9 mouse cellular contexts compared by ENCODE assay signal in genomic region chr12:75819481-75819880, GRCm38 (mm10). TPM values are rescaled to one million over a fixed set of nuclear protein-coding genes. Genes with fewer than 3 reads are reported as not detected.
DNase-seq lines count a peak whose midpoint lies in the region; ATAC-seq lines count a peak whose summit lies in the region.
"Had no signal": no experiment of that assay in that cellular context is flagged by ENCODE, and none has a peak within 500 bp of the region (broad histone marks: within the 10 kb centered on the region; RNA-seq: fewer than 3 reads in every experiment).

No protein-coding gene starts in this region.

- peak overlapping the region; percentile 84 for H3K4me2 ChIP-seq in heart, embryonic 16.5 days (ENCODE audit: low read depth, low read length)
- peak overlapping the region; percentile 83 for H3K4me2 ChIP-seq in hindbrain, embryonic 13.5 days
- peak overlapping the region; percentile 80 for H3K4me2 ChIP-seq in midbrain, embryonic 12.5 days (replicated peaks)

- H3K4me3 ChIP-seq in heart, embryonic 16.5 days (ENCODE audit: low read length) = peak overlapping the region; percentile 79
- peak overlapping the region; percentile 74 for H3K4me3 ChIP-seq in brown adipose tissue, adult 24 weeks (ENCODE audit: insufficient read depth, low read depth, low read length)
- H3K4me3 ChIP-seq in hindbrain, embryonic 13.5 days = peak overlapping the region; percentile 93
- H3K4me3 ChIP-seq in midbrain, embryonic 12.5 days = peak overlapping the region; percentile 81

- 11% methylated on average over 11 of the region's 11 CpGs for WGBS in heart, embryonic 16.5 days
- WGBS in hindbrain, embryonic 13.5 days = 14% methylated on average over 11 of the region's 11 CpGs
- 15% methylated on average over 11 of the region's 11 CpGs for WGBS in midbrain, embryonic 12.5 days

- no peaks in the 10 kb centered on the region for H3K9me3 ChIP-seq in heart, embryonic 16.5 days (replicated peaks; ENCODE audit: control insufficient read depth, low read length)
- no peaks in the 10 kb centered on the region for H3K9me3 ChIP-seq in hindbrain, embryonic 13.5 days
- H3K9me3 ChIP-seq in midbrain, embryonic 12.5 days = no peaks in the 10 kb centered on the region

- H3K27me3 ChIP-seq in heart, embryonic 16.5 days (ENCODE audit: control insufficient read depth, insufficient read depth, low read length) = no peaks in the 10 kb centered on the region
- peaks cover 11% of the 10 kb centered on the region for H3K27me3 ChIP-seq in hindbrain, embryonic 13.5 days
- H3K27me3 ChIP-seq in midbrain, embryonic 12.5 days = peaks cover 8% of the 10 kb centered on the region

- no peaks in the 10 kb centered on the region for H3K36me3 ChIP-seq in heart, embryonic 16.5 days (ENCODE audit: control insufficient read depth, insufficient read depth)
- H3K36me3 ChIP-seq in hindbrain, embryonic 13.5 days = no peaks in the 10 kb centered on the region
- no peaks in the 10 kb centered on the region for H3K36me3 ChIP-seq in midbrain, embryonic 12.5 days

- no peak for ATAC-seq in heart, embryonic 16.5 days (replicated peaks; ENCODE audit: extremely low read depth, insufficient read depth, low FRiP score)
- ATAC-seq in hindbrain, embryonic 13.5 days (ENCODE audit: low FRiP score) = no peak
- ATAC-seq in midbrain, embryonic 12.5 days (ENCODE audit: low FRiP score, low read depth) = no peak

- DNase-seq in heart, adult 9 months (ENCODE audit: low spot score in 2 of 2) = no peak
- no peak for DNase-seq in adipocyte (ENCODE audit: low spot score)
- DNase-seq in urinary bladder, adult 18-20 months (ENCODE audit: low spot score in 2 of 2) = no peak
- no peak for DNase-seq in thymus, postnatal 10 days (ENCODE audit: low spot score in 2 of 2)
- DNase-seq: right cerebral cortex, postnatal 14 days had no signal

- peaks cover 26% of the 10 kb centered on the region for H3K4me1 ChIP-seq in heart, embryonic 16.5 days (ENCODE audit: control insufficient read depth, insufficient read depth, low read length)
- H3K4me1 ChIP-seq in brown adipose tissue, adult 24 weeks (ENCODE audit: control insufficient read depth, insufficient read depth, insufficient read length, low read length) = peaks cover 17% of the 10 kb centered on the region
- peaks cover 33% of the 10 kb centered on the region for H3K4me1 ChIP-seq in hindbrain, embryonic 13.5 days (replicated peaks)
- peaks cover 37% of the 10 kb centered on the region for H3K4me1 ChIP-seq in midbrain, embryonic 12.5 days

- H3K9ac ChIP-seq in heart, embryonic 16.5 days (ENCODE audit: low read length) = peak overlapping the region; percentile 89
- H3K9ac ChIP-seq in hindbrain, embryonic 13.5 days = peak overlapping the region; percentile 93
- H3K9ac ChIP-seq in midbrain, embryonic 12.5 days (replicated peaks) = peak overlapping the region; percentile 93

- peak overlapping the region; percentile 82 for H3K27ac ChIP-seq in heart, embryonic 16.5 days (ENCODE audit: low read length)
- H3K27ac ChIP-seq in brown adipose tissue, adult 24 weeks (replicated peaks; ENCODE audit: low read depth, low read length) = 0 out of 2 replicates have a peak overlapping the region, but pooled peaks have one; percentile 0
- H3K27ac ChIP-seq in hindbrain, embryonic 13.5 days = no peak overlapping the region
- peak overlapping the region; percentile 83; the same call in 1 of the 2 replicates for H3K27ac ChIP-seq in midbrain, embryonic 12.5 days (replicated peaks)

RNA-seq across cellular contexts. Expression of gene Syne2, which starts 1.5 kb away (rescaled TPM):
- polyA plus RNA-seq in heart, embryonic 16.5 days (2015; fragmentation: Nextera tagmentation; extraction: Ambion mirVana) = 38.4 and 42.0 TPM in 2 replicates
- 19.7 and 22.0 TPM in 2 replicates for polyA plus RNA-seq in brown adipose tissue, adult 24 weeks (2012; ENCODE audit: insufficient read depth, insufficient read length, missing spikeins)
- polyA plus RNA-seq in hindbrain, embryonic 13.5 days (2015; fragmentation: Nextera tagmentation; extraction: Ambion mirVana) = 63.3 and 67.9 TPM in 2 replicates
- 109 and 116 TPM in 2 replicates for polyA plus RNA-seq in midbrain, embryonic 12.5 days (2016; fragmentation: Nextera tagmentation; extraction: Ambion mirVana)
